Mouse (Mus musculus) stomach, postnatal 0 days (tissue): ENCODE measurements around the gene Nthl1. TPM values are rescaled to one million over a fixed set of nuclear protein-coding genes. Genes with fewer than 3 reads are reported as not detected.

ENCODE experiments used
- ATAC-seq: fragments of 200-750 bp; cut with Nextera tagmentation; 2 replicates; pipeline ENCODE4 v1.8.0; 2017; ENCODE audit not compliant: low FRiP score, low TSS enrichment
- DNase-seq: peaks from one replicate; pipeline ENCODE4 v3.0.0-alpha.2; 2016; ENCODE audit warnings: low spot score
- H3K27ac ChIP-seq: fragments of 300-500 bp; sonication (generic); replicated peaks from 2 replicates; pipeline ENCODE4 v1.5.1; 2014; ENCODE audit warnings: mild to moderate bottlenecking, control low read depth
- H3K27me3 ChIP-seq: fragments of 300-500 bp; sonication (generic); 2 replicates; pipeline ENCODE4 v1.6.1; 2014; ENCODE audit warnings: low read length; ENCODE audit not compliant: control insufficient read depth, insufficient read depth
- H3K36me3 ChIP-seq: fragments of 300-500 bp; sonication (generic); 2 replicates; pipeline ENCODE4 v1.6.1; 2014; ENCODE audit warnings: low read length, mixed read lengths; ENCODE audit not compliant: control insufficient read depth, insufficient read depth
- H3K4me1 ChIP-seq: fragments of 300-500 bp; sonication (generic); replicated peaks from 2 replicates; pipeline ENCODE4 v1.6.1; 2014; ENCODE audit warnings: antibody characterized with exemption; ENCODE audit not compliant: control insufficient read depth, insufficient read depth
- H3K4me2 ChIP-seq: fragments of 300-500 bp; sonication (generic); replicated peaks from 2 replicates; pipeline ENCODE4 v1.6.1; 2014; ENCODE audit warnings: low read depth, mild to moderate bottlenecking, control low read depth, moderate library complexity
- H3K4me3 ChIP-seq: fragments of 300-500 bp; sonication (generic); 2 replicates; pipeline ENCODE4 v1.5.1; 2014; ENCODE audit warnings: low read depth, low read length, control low read depth
- H3K9ac ChIP-seq: fragments of 300-500 bp; sonication (generic); 2 replicates; pipeline ENCODE4 v1.6.1; 2014; ENCODE audit warnings: mild to moderate bottlenecking, low read length, control low read depth, mixed read lengths
- H3K9me3 ChIP-seq: fragments of 300-500 bp; sonication (generic); 2 replicates; pipeline ENCODE4 v1.6.1; 2016; ENCODE audit warnings: low read length; ENCODE audit not compliant: control insufficient read depth
- CTCF ChIP-seq: IDR thresholded peaks from 2 replicates; pipeline ENCODE4 v1.5.1; 2016; ENCODE audit warnings: antibody characterized with exemption, low read depth, mild to moderate bottlenecking, moderate library complexity
- EP300 ChIP-seq: optimal IDR thresholded peaks from 2 replicates; pipeline ENCODE3; 2016; ENCODE audit warnings: antibody characterized with exemption
- WGBS: fragments of 180-500 bp; shearing (Covaris S2); extraction: QIAGEN DNeasy Blood & Tissue Kit; methylation state at CpG from one replicate; pipeline ENCODE4 v1.1.7; 2014; 5-methylcytosine and 5-hydroxymethylcytosine counted together
- polyA plus RNA-seq: library from polyadenylated mRNA; unstranded; fragments of >200 nt; fragmentation: Nextera tagmentation; extraction: Ambion mirVana; gene quantifications from 2 replicates; pipeline ENCODE4 v1.2.1, GENCODE M21; 2015

Nthl1 gene
- polyA plus RNA-seq, 1 experiment from 2014 or later, result 8.0 TPM

DNA sequence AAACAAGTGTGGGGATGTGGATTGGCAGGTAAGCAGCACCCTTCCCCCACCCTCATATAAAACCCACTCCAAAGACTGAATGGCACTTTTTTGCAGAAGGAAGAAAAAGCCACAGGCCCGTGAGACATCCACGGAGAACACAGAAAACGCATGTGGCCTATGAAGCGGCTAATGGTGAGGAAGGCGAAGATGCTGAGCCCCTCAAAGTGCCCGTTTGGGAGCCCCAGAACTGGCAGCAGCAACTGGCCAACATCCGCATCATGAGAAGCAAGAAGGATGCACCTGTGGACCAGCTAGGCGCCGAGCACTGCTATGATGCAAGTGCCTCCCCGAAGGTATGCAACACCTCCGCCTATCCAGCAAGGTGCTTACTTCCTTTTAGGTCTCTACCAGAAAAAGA lies 1.4 kb downstream of the Nthl1 start:
- DNase-seq (no peak), ATAC-seq (no peak)
- H3K4me2 ChIP-seq, result no peak overlapping the region
- H3K27me3 ChIP-seq, result no peaks in the 10 kb centered on the region
- no peak overlapping the region for H3K4me3 ChIP-seq
- H3K27ac ChIP-seq, result peak overlapping the region; percentile 96
- no peaks in the 10 kb centered on the region for H3K9me3 ChIP-seq
- WGBS, result 92% methylated on average over 11 of the region's 11 CpGs
- H3K4me1 ChIP-seq, result peaks cover 3% of the 10 kb centered on the region; the same call in 1 of the 2 replicates
- 0 out of 2 replicates have a peak overlapping the region, but pooled peaks have one; percentile 78 for H3K9ac ChIP-seq
- TF ChIP-seq EP300 (no peak), CTCF (no peak)
- peaks cover 8% of the 10 kb centered on the region for H3K36me3 ChIP-seq

DNA sequence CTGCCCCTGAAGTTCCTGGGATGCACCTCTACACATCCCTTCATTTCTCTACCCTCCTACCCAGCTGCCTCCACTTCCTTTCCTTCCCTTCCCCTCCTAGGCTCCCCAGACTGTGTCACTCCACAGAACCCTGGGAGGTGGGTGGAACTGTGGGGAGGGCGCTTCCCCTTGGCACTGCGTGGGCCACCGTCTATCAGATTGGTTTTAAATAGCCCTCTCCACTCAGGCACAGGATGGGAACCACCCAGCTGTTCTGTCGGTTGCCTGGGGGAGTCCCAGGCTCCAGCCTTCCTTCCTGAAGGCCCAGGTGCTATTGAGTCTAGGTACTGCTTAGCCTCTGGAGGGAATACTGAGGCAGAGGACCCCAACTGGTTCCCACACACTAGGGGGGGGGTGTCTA lies 2.5 kb downstream of the Nthl1 start:
- TF ChIP-seq EP300 (no peak), CTCF (no peak)
- 73% methylated on average over 4 of the region's 4 CpGs for WGBS
- H3K4me1 ChIP-seq, result peaks cover 3% of the 10 kb centered on the region; the same call in 1 of the 2 replicates

DNA sequence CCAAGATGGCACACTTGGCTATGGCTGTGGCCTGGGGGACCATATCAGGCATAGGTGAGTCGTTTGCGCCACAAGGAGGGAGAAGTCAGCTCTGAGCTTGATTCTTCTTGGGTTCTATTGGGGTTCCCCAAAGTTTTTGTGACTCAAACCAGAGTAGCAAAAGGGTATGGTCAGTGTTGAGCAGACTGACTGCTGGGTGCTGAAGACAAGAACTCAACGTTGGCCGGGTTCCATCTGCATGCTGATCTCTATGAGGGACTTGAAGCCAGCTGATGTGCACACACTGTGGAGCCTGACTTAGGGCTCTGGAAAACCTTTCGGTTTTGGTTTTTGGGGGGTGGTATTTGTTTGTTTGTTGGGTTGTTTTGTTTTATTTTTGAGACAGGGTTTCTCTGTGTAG lies 3.2 kb downstream of the Nthl1 start:
- ATAC-seq (no peak), DNase-seq (no peak)
- Histone ChIP-seq H3K4me1 (peaks cover 3% of the 10 kb centered on the region; the same call in 1 of the 2 replicates), H3K4me3 (no peak overlapping the region), H3K9me3 (no peaks in the 10 kb centered on the region), H3K9ac (no peak overlapping the region), H3K4me2 (no peak overlapping the region), H3K27me3 (no peaks in the 10 kb centered on the region), H3K36me3 (peaks cover 3% of the 10 kb centered on the region; the same call in 1 of the 2 replicates), H3K27ac (no peak overlapping the region)
- TF ChIP-seq EP300 (no peak), CTCF (no peak)
- 95% methylated on average over 5 of the region's 5 CpGs for WGBS

More for the DNA sequence above, 2.5 kb downstream of the Nthl1 start:
- Histone ChIP-seq H3K27ac (no peak overlapping the region), H3K36me3 (peaks cover 3% of the 10 kb centered on the region), H3K4me3 (no peak overlapping the region), H3K27me3 (no peaks in the 10 kb centered on the region), H3K9ac (no peak overlapping the region), H3K4me2 (no peak overlapping the region), H3K9me3 (no peaks in the 10 kb centered on the region)
- no peak for DNase-seq
- no peak for ATAC-seq

DNA sequence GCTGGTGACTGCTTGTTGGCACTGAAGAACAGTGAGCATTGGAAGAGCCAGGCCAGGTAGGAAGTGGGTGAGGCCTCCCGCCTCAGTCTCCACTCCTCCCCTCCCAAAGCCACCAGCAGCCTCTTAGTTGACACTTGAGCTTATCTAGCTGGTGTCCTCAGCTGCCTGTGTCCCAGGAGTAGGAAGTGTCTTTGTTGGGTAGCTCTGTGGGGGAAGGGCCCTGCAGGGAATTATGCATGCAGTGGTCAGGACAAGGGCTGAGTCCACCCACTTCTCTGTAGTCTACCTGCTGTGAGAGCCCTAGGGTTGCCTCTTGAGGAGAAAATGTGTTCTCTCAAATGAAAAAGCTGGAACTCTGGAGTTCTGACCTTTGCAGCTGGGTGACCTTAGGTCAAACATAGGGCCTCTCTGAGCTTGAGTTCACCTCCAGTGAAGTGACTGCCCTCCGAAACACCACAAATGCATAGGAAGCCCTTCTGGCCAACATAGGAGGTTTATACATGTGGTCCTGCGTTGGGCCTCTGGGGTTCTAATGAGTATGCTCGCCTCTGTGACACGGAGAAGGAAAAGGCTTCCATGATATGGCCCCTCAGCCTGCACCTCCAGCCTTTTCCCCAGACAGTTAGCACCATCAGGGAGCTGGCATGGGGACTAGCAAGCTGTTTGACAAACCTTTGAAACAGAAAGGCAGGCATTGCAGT lies 4.5 kb downstream of the Nthl1 start:
- H3K9ac ChIP-seq, result no peak overlapping the region
- no peak overlapping the region for H3K27ac ChIP-seq
- no peak overlapping the region for H3K4me3 ChIP-seq
- H3K27me3 ChIP-seq, result no peaks in the 10 kb centered on the region
- no peak for ATAC-seq
- H3K4me2 ChIP-seq, result no peak overlapping the region
- no peak for TF ChIP-seq EP300
- no peak for TF ChIP-seq CTCF
- DNase-seq, result no peak
- H3K9me3 ChIP-seq, result no peaks in the 10 kb centered on the region
- 69% methylated on average over 5 of the region's 5 CpGs for WGBS
- peaks cover 3% of the 10 kb centered on the region; the same call in 1 of the 2 replicates for H3K36me3 ChIP-seq
- peaks cover under 1% of the 10 kb centered on the region; the same call in 1 of the 2 replicates for H3K4me1 ChIP-seq

DNA sequence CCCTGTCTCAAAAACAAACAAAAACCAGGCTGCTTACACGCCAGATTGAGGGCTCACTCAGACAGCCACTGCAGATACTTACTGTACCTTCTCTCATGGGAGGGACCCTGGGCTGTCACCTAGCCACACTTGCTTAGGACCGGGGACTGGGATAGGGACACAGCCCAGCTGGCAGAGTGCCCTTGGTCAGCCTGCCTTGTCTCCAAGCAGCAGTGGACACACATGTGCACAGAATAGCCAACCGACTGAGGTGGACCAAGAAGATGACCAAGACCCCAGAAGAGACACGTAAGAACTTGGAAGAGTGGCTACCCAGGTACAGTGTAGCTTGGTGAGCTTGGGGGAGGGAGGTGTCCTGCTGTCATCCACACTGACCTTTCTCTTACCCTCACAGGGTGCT lies 5.7 kb downstream of the Nthl1 start:
- H3K27me3 ChIP-seq, result no peaks in the 10 kb centered on the region
- WGBS, result 82% methylated on average over 4 of the region's 4 CpGs
- H3K36me3 ChIP-seq, result peaks cover 3% of the 10 kb centered on the region; the same call in 1 of the 2 replicates
- no peak for TF ChIP-seq EP300
- no peak for TF ChIP-seq CTCF
- no peaks in the 10 kb centered on the region; the same call in 1 of the 2 replicates for H3K4me1 ChIP-seq
- no peak for ATAC-seq
- H3K27ac ChIP-seq, result peak overlapping the region; percentile 40
- H3K4me2 ChIP-seq, result no peak overlapping the region
- DNase-seq, result no peak
- H3K9me3 ChIP-seq, result no peaks in the 10 kb centered on the region
- no peak overlapping the region for H3K4me3 ChIP-seq
- H3K9ac ChIP-seq, result no peak overlapping the region

DNA sequence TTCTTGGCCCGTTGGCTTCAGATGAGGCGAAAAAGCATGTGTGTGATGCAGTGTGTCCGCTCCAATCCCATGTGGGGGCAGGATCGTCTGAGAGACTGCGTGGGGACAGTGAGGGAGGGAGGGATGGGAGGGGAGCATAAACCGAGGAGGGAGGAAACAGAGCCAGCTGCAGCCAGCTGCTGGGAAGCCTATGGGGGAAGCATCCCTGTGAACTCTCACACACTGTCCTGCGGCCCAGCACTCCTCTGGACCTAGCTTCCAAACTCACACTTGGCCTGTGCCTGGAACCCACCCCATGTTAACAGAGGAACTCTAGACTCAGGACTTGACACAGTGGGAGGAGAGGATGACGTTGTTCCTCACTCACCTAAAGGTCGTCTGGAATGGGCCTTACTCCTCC lies 6.4 kb downstream of the Nthl1 start:
- H3K4me1 ChIP-seq, result no peaks in the 10 kb centered on the region; the same call in 1 of the 2 replicates
- H3K4me3 ChIP-seq, result no peak overlapping the region
- no peak overlapping the region for H3K4me2 ChIP-seq
- H3K9ac ChIP-seq, result no peak overlapping the region
- no peaks in the 10 kb centered on the region for H3K27me3 ChIP-seq
- H3K9me3 ChIP-seq, result no peaks in the 10 kb centered on the region
- WGBS, result 44% methylated on average over 9 of the region's 9 CpGs
- ATAC-seq (peak; percentile 77), DNase-seq (no peak)
- peak overlapping the region; percentile 78 for H3K27ac ChIP-seq
- peaks cover 3% of the 10 kb centered on the region; the same call in 1 of the 2 replicates for H3K36me3 ChIP-seq
- TF ChIP-seq EP300 (no peak), CTCF (no peak)
